Comparison of ENCODE assay signal across 8 mouse cellular contexts in genomic region chr9:56925291-56926024, GRCm38 (mm10). TPM values are rescaled to one million over a fixed set of nuclear protein-coding genes. Genes with fewer than 3 reads are reported as not detected.
DNase-seq lines count a peak whose midpoint lies in the region; ATAC-seq and TF ChIP-seq lines count a peak whose summit lies in the region.

No protein-coding gene starts in this region.

- H3K4me2 ChIP-seq in midbrain, embryonic 11.5 days: peak overlapping the region; percentile 27

- peak overlapping the region; percentile 6 for H3K4me3 ChIP-seq in cerebellum, adult 2 months (replicated peaks; ENCODE audit: insufficient read depth, low read depth, low read length)
- no peak overlapping the region for H3K4me3 ChIP-seq in midbrain, embryonic 11.5 days (ENCODE audit: low read depth, low read length)

- intact Hi-C loops in left cerebral cortex, postnatal 25 days (cut with DNase I): no loop called here

- no peaks in the 10 kb centered on the region for H3K27me3 ChIP-seq in cerebellum, adult 2 months (ENCODE audit: control insufficient read depth, insufficient read depth, low read length)
- no peaks in the 10 kb centered on the region for H3K27me3 ChIP-seq in midbrain, embryonic 11.5 days (ENCODE audit: control insufficient read depth, insufficient read depth, low read length)

- WGBS in cerebellum, adult 2 months: 79% methylated on average over 26 of the region's 26 CpGs
- 91% methylated on average over 26 of the region's 26 CpGs for WGBS in midbrain, embryonic 11.5 days

- H3K9ac ChIP-seq in midbrain, embryonic 11.5 days (ENCODE audit: low read length): no peak overlapping the region; the same call in 1 of the 2 replicates

- 0 out of 2 replicates have a peak overlapping the region, but pooled peaks have one; percentile 52 for H3K27ac ChIP-seq in cerebellum, adult 2 months (ENCODE audit: insufficient read depth, low read length)
- H3K27ac ChIP-seq in midbrain, embryonic 11.5 days (ENCODE audit: low read depth, low read length): no peak overlapping the region

- no peak for ATAC-seq in midbrain, embryonic 11.5 days (ENCODE audit: low FRiP score)

- TF ChIP-seq CTCF in cerebellum, adult 2 months (IDR thresholded peaks at IDR 0.05; ENCODE audit: borderline replicate concordance, insufficient read depth, low read depth, low read length): no peak
- no peak for TF ChIP-seq CTCF in brain, embryonic 14.5 days (IDR thresholded peaks at IDR 0.05; ENCODE audit: borderline replicate concordance, extremely low read depth, insufficient read depth, insufficient read length)

- H3K4me1 ChIP-seq in cerebellum, adult 2 months (ENCODE audit: control insufficient read depth, insufficient read depth, low read length): 0 out of 2 replicates have a peak, but pooled peaks cover 3% of the 10 kb centered on the region
- peaks cover 26% of the 10 kb centered on the region for H3K4me1 ChIP-seq in midbrain, embryonic 11.5 days (ENCODE audit: control insufficient read depth, insufficient read depth, low read length)

- no peak for DNase-seq in cerebellum, adult 2 months
- no peak for DNase-seq in cerebellum, adult 11 months
- DNase-seq in brain, embryonic 14.5 days (ENCODE audit: low read depth): peak; percentile 1
- peak; percentile 16 for DNase-seq in heart, postnatal 4 days
- DNase-seq in midbrain, embryonic 11.5 days (ENCODE audit: low spot score, missing footprints): peak; percentile 75
- DNase-seq in left cerebral cortex, postnatal 25 days (ENCODE audit: low spot score in 2 of 2): no peak
- no peak for DNase-seq in retina, postnatal 1 day
- DNase-seq in spleen, adult 18-20 months: no peak

- TF ChIP-seq POLR2A in cerebellum, adult 2 months (IDR thresholded peaks at IDR 0.05; ENCODE audit: borderline replicate concordance, insufficient read depth, low read length): no peak
- no peak for TF ChIP-seq POLR2A in brain, embryonic 14.5 days (IDR thresholded peaks at IDR 0.05; ENCODE audit: borderline replicate concordance, extremely low read depth, insufficient read depth, insufficient read length, poor library complexity, severe bottlenecking)

- H3K36me3 ChIP-seq in midbrain, embryonic 11.5 days (ENCODE audit: control insufficient read depth, insufficient read depth, low read length): peaks cover 2% of the 10 kb centered on the region; the same call in 1 of the 2 replicates

- no peaks in the 10 kb centered on the region; the same call in 1 of the 2 replicates for H3K9me3 ChIP-seq in midbrain, embryonic 11.5 days (ENCODE audit: control insufficient read depth, low read length)

RNA-seq across cellular contexts. Expression of gene Snx33, which starts 2.7 kb away (rescaled TPM):
- 8.4 and 10.3 TPM in 2 replicates for polyA plus RNA-seq in cerebellum, adult 2 months (2012; rRNA removed)
- polyA plus RNA-seq in brain, embryonic 14.5 days (2012; rRNA removed): 3.0 and 4.0 TPM in 2 replicates
- total RNA-seq in heart, postnatal 4 days (2021): 10 to 100 TPM; 11.7 to 13.9 TPM
- 4.8 and 4.9 TPM in 2 replicates for polyA plus RNA-seq in midbrain, embryonic 11.5 days (2014; fragmentation: Nextera tagmentation; extraction: Ambion mirVana)
- 1 to 10 TPM; 6.7 to 7.6 TPM for total RNA-seq in left cerebral cortex, postnatal 25 days (2021)

RNA-seq across cellular contexts. Expression of gene Imp3, which starts 11.8 kb away (rescaled TPM):
- 89.3 and 93.8 TPM in 2 replicates for polyA plus RNA-seq in cerebellum, adult 2 months (2012; rRNA removed)
- polyA plus RNA-seq in brain, embryonic 14.5 days (2012; rRNA removed): 134 and 190 TPM in 2 replicates
- 10 to 100 TPM; 53.5 to 54.4 TPM for total RNA-seq in heart, postnatal 4 days (2021)
- 57.0 and 69.4 TPM in 2 replicates for polyA plus RNA-seq in midbrain, embryonic 11.5 days (2014; fragmentation: Nextera tagmentation; extraction: Ambion mirVana)
- 10 to 100 TPM; 47.5 to 59.8 TPM for total RNA-seq in left cerebral cortex, postnatal 25 days (2021)

RNA-seq across cellular contexts. Expression of gene Snupn, which starts 25.2 kb away (rescaled TPM):
- 16.3 and 17.6 TPM in 2 replicates for polyA plus RNA-seq in cerebellum, adult 2 months (2012; rRNA removed)
- 15.2 and 17.6 TPM in 2 replicates for polyA plus RNA-seq in brain, embryonic 14.5 days (2012; rRNA removed)
- total RNA-seq in heart, postnatal 4 days (2021): 1 to 10 TPM; 8.6 to 9.1 TPM
- polyA plus RNA-seq in midbrain, embryonic 11.5 days (2014; fragmentation: Nextera tagmentation; extraction: Ambion mirVana): 28.1 and 28.4 TPM in 2 replicates
- 10 to 100 TPM; 17.6 to 17.7 TPM for total RNA-seq in left cerebral cortex, postnatal 25 days (2021)

Comparison
In these comparisons a context has a peak if more than half of its experiments do, and no peak if none do; other contexts are left out.
1. DNase-seq: peak in brain, embryonic 14.5 days (single experiment), heart, postnatal 4 days (single experiment) and midbrain, embryonic 11.5 days (single experiment); none in cerebellum, adult 2 months (0 of 2), cerebellum, adult 11 months (single experiment), left cerebral cortex, postnatal 25 days (0 of 2), retina, postnatal 1 day (single experiment) and spleen, adult 18-20 months (0 of 2).